Mouse (Mus musculus): ENCODE measurements around the gene Tmco5. TPM values are rescaled to one million over a fixed set of nuclear protein-coding genes. Genes with fewer than 3 reads are reported as not detected.
"Not testable (repeated sequence)": the region's sequence is repeated elsewhere in the genome, so short reads cannot be mapped to it uniquely, and the experiment has no call there.

Tmco5 gene
- polyA plus RNA-seq, 1 experiment from 2014 or later, result not detected

GRCm38 (mm10) chr2:116925230-116925629 lies 46.7 kb downstream of the Tmco5 start:
- no peak overlapping the region for H3K27ac ChIP-seq (replicated peaks; ENCODE audit: low read depth, low read length)
- no peaks in the 10 kb centered on the region for H3K4me1 ChIP-seq (ENCODE audit: control insufficient read depth, insufficient read depth, low read length)
- H3K4me2 ChIP-seq (ENCODE audit: low read depth, low read length), result no peak overlapping the region
- DNase-seq (ENCODE audit: low spot score), result no peak
- H3K36me3 ChIP-seq (replicated peaks; ENCODE audit: control insufficient read depth, insufficient read depth, low read depth, low read length), result no peaks in the 10 kb centered on the region
- no peak for ATAC-seq (replicated peaks; ENCODE audit: insufficient number of reproducible peaks, low FRiP score, low TSS enrichment, low read depth)
- H3K27me3 ChIP-seq (ENCODE audit: control insufficient read depth, insufficient read depth, low read length), result no peaks in the 10 kb centered on the region
- H3K4me3 ChIP-seq (ENCODE audit: low read depth, low read length), result no peak overlapping the region
- H3K9ac ChIP-seq (replicated peaks; ENCODE audit: low read length), result no peak overlapping the region
- WGBS, result 82% methylated on average over 5 of the region's 5 CpGs
- H3K9me3 ChIP-seq (replicated peaks; ENCODE audit: control insufficient read depth, low read length), result no peaks in the 10 kb centered on the region

GRCm38 (mm10) chr2:116932218-116932617 lies 53.7 kb downstream of the Tmco5 start:
- Histone ChIP-seq H3K4me3 (ENCODE audit: low read depth, low read length) (no peak overlapping the region), H3K9me3 (replicated peaks; ENCODE audit: control insufficient read depth, low read length) (no peaks in the 10 kb centered on the region), H3K9ac (replicated peaks; ENCODE audit: low read length) (no peak overlapping the region), H3K4me2 (ENCODE audit: low read depth, low read length) (no peak overlapping the region), H3K4me1 (ENCODE audit: control insufficient read depth, insufficient read depth, low read length) (no peaks in the 10 kb centered on the region), H3K27me3 (ENCODE audit: control insufficient read depth, insufficient read depth, low read length) (no peaks in the 10 kb centered on the region), H3K27ac (replicated peaks; ENCODE audit: low read depth, low read length) (no peak overlapping the region), H3K36me3 (replicated peaks; ENCODE audit: control insufficient read depth, insufficient read depth, low read depth, low read length) (no peaks in the 10 kb centered on the region)
- no peak for ATAC-seq (replicated peaks; ENCODE audit: insufficient number of reproducible peaks, low FRiP score, low TSS enrichment, low read depth)
- DNase-seq (ENCODE audit: low spot score), result no peak
- WGBS, result 87% methylated on average over 7 of the region's 7 CpGs

- H3K36me3 ChIP-seq (replicated peaks; ENCODE audit: control insufficient read depth, insufficient read depth, low read depth, low read length); H3K9ac ChIP-seq (replicated peaks; ENCODE audit: low read length); H3K27ac ChIP-seq (replicated peaks; ENCODE audit: low read depth, low read length); H3K27me3 ChIP-seq (ENCODE audit: control insufficient read depth, insufficient read depth, low read length); H3K4me1 ChIP-seq (ENCODE audit: control insufficient read depth, insufficient read depth, low read length); H3K4me3 ChIP-seq (ENCODE audit: low read depth, low read length); H3K9me3 ChIP-seq (replicated peaks; ENCODE audit: control insufficient read depth, low read length); DNase-seq (ENCODE audit: low spot score); H3K4me2 ChIP-seq (ENCODE audit: low read depth, low read length); ATAC-seq (replicated peaks; ENCODE audit: insufficient number of reproducible peaks, low FRiP score, low TSS enrichment, low read depth): not testable (repeated sequence)
- 92% methylated on average over 1 of the region's 1 CpGs for WGBS
Measured at GRCm38 (mm10) chr2:116934236-116934635, 55.7 kb downstream of the Tmco5 start.

- Histone ChIP-seq H3K36me3 (replicated peaks; ENCODE audit: control insufficient read depth, insufficient read depth, low read depth, low read length) (no peaks in the 10 kb centered on the region), H3K9me3 (replicated peaks; ENCODE audit: control insufficient read depth, low read length) (no peaks in the 10 kb centered on the region), H3K27ac (replicated peaks; ENCODE audit: low read depth, low read length) (no peak overlapping the region), H3K9ac (replicated peaks; ENCODE audit: low read length) (no peak overlapping the region), H3K4me1 (ENCODE audit: control insufficient read depth, insufficient read depth, low read length) (no peaks in the 10 kb centered on the region), H3K27me3 (ENCODE audit: control insufficient read depth, insufficient read depth, low read length) (no peaks in the 10 kb centered on the region), H3K4me2 (ENCODE audit: low read depth, low read length) (no peak overlapping the region), H3K4me3 (ENCODE audit: low read depth, low read length) (no peak overlapping the region)
- DNase-seq (ENCODE audit: low spot score) (no peak), ATAC-seq (replicated peaks; ENCODE audit: insufficient number of reproducible peaks, low FRiP score, low TSS enrichment, low read depth) (no peak)
Measured at GRCm38 (mm10) chr2:116934776-116935175, 56.3 kb downstream of the Tmco5 start.

GRCm38 (mm10) chr2:116936371-116936770 lies 57.9 kb downstream of the Tmco5 start:
- no peak for ATAC-seq (replicated peaks; ENCODE audit: insufficient number of reproducible peaks, low FRiP score, low TSS enrichment, low read depth)
- H3K9ac ChIP-seq (replicated peaks; ENCODE audit: low read length), result no peak overlapping the region

GRCm38 (mm10) chr2:116937166-116937565 lies 58.7 kb downstream of the Tmco5 start:
- H3K4me2 ChIP-seq (ENCODE audit: low read depth, low read length), result no peak overlapping the region
- H3K9ac ChIP-seq (replicated peaks; ENCODE audit: low read length), result no peak overlapping the region
- no peaks in the 10 kb centered on the region for H3K4me1 ChIP-seq (ENCODE audit: control insufficient read depth, insufficient read depth, low read length)
- H3K9me3 ChIP-seq (replicated peaks; ENCODE audit: control insufficient read depth, low read length), result no peaks in the 10 kb centered on the region
- H3K27me3 ChIP-seq (ENCODE audit: control insufficient read depth, insufficient read depth, low read length), result no peaks in the 10 kb centered on the region
- no peak overlapping the region for H3K4me3 ChIP-seq (ENCODE audit: low read depth, low read length)
- no peak for DNase-seq (ENCODE audit: low spot score)
- no peak for ATAC-seq (replicated peaks; ENCODE audit: insufficient number of reproducible peaks, low FRiP score, low TSS enrichment, low read depth)
- no peak overlapping the region for H3K27ac ChIP-seq (replicated peaks; ENCODE audit: low read depth, low read length)
- no peaks in the 10 kb centered on the region for H3K36me3 ChIP-seq (replicated peaks; ENCODE audit: control insufficient read depth, insufficient read depth, low read depth, low read length)
- 94% methylated on average over 1 of the region's 1 CpGs for WGBS

More at GRCm38 (mm10) chr2:116936371-116936770, 57.9 kb downstream of the Tmco5 start:
- no peak for DNase-seq (ENCODE audit: low spot score)
- Histone ChIP-seq H3K36me3 (replicated peaks; ENCODE audit: control insufficient read depth, insufficient read depth, low read depth, low read length) (no peaks in the 10 kb centered on the region), H3K27me3 (ENCODE audit: control insufficient read depth, insufficient read depth, low read length) (no peaks in the 10 kb centered on the region), H3K9me3 (replicated peaks; ENCODE audit: control insufficient read depth, low read length) (no peaks in the 10 kb centered on the region), H3K4me1 (ENCODE audit: control insufficient read depth, insufficient read depth, low read length) (no peaks in the 10 kb centered on the region), H3K4me2 (ENCODE audit: low read depth, low read length) (no peak overlapping the region), H3K4me3 (ENCODE audit: low read depth, low read length) (no peak overlapping the region), H3K27ac (replicated peaks; ENCODE audit: low read depth, low read length) (no peak overlapping the region)
- 43% methylated on average over 2 of the region's 2 CpGs for WGBS

GRCm38 (mm10) chr2:116941816-116942215 lies 63.3 kb downstream of the Tmco5 start:
- Histone ChIP-seq H3K9me3 (replicated peaks; ENCODE audit: control insufficient read depth, low read length) (no peaks in the 10 kb centered on the region), H3K4me3 (ENCODE audit: low read depth, low read length) (no peak overlapping the region), H3K27me3 (ENCODE audit: control insufficient read depth, insufficient read depth, low read length) (no peaks in the 10 kb centered on the region), H3K4me2 (ENCODE audit: low read depth, low read length) (no peak overlapping the region), H3K36me3 (replicated peaks; ENCODE audit: control insufficient read depth, insufficient read depth, low read depth, low read length) (no peaks in the 10 kb centered on the region), H3K9ac (replicated peaks; ENCODE audit: low read length) (no peak overlapping the region), H3K27ac (replicated peaks; ENCODE audit: low read depth, low read length) (no peak overlapping the region), H3K4me1 (ENCODE audit: control insufficient read depth, insufficient read depth, low read length) (no peaks in the 10 kb centered on the region)
- ATAC-seq (replicated peaks; ENCODE audit: insufficient number of reproducible peaks, low FRiP score, low TSS enrichment, low read depth), result no peak
- DNase-seq (ENCODE audit: low spot score), result no peak
- 82% methylated on average over 3 of the region's 3 CpGs for WGBS

Measured in embryonic facial prominence, embryonic 11.5 days (tissue).